Mouse (Mus musculus) kidney, adult 2 months (tissue): ENCODE measurements around the gene Col5a2.

Source experiments
- CTCF ChIP-seq: fragments of 200-500 bp; conservative IDR thresholded peaks from 2 replicates; pipeline ENCODE4 v1.5.1; 2011; ENCODE audit warnings: low read depth, mild to moderate bottlenecking, control low read depth, low read length, moderate library complexity, mixed read lengths; ENCODE audit not compliant: insufficient read depth, insufficient read length
- POLR2A ChIP-seq: fragments of 200-500 bp; IDR thresholded peaks from one replicate; pipeline ENCODE4 v1.6.1; 2011; ENCODE audit warnings: low read depth, low read length, control low read depth

DNA sequence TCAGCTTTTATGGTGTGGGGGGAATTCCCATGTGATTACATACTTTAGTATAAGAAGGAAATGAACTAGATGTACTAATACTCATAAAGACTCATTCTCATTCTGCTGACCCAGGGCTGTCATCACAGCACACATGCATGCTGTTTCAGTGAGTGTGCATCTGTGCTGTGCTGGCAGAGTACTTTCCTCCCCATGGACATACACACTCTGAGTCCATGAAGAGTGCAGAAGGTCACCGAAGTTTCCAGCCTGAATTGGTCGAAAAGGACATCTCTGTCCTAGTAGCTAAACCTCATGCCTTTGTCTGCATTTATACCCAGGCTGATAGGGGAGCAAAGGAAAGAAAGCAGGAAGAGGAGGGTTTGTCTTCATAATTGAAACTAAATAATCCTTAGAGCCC is 83.2 kb downstream of the Col5a2 start:
- TF ChIP-seq CTCF (no peak), POLR2A (no peak)
